ENCODE assay signal across 17 mouse cellular contexts in genomic region chr4:66586166-66586565, GRCm38 (mm10).
DNase-seq lines count a peak whose midpoint lies in the region; ATAC-seq lines count a peak whose summit lies in the region.
"Had no signal": no experiment of that assay in that cellular context is flagged by ENCODE, and none has a peak within 500 bp of the region (broad histone marks: within the 10 kb centered on the region; RNA-seq: fewer than 3 reads in every experiment).

No protein-coding gene starts in this region.

- no peaks in the 10 kb centered on the region for H3K36me3 ChIP-seq in forebrain, embryonic 16.5 days (ENCODE audit: control insufficient read depth, insufficient read depth)
- no peaks in the 10 kb centered on the region for H3K36me3 ChIP-seq in midbrain, embryonic 13.5 days
- H3K36me3 ChIP-seq: limb, embryonic 15.5 days had no signal

- no peak overlapping the region for H3K4me3 ChIP-seq in forebrain, embryonic 16.5 days (replicated peaks; ENCODE audit: low read length)
- no peak overlapping the region for H3K4me3 ChIP-seq in midbrain, embryonic 13.5 days (replicated peaks)
- H3K4me3 ChIP-seq: erythroblast, embryonic 14.5 days; limb, embryonic 15.5 days; megakaryocyte, embryonic 14.5 days had no signal

- H3K9me3 ChIP-seq in forebrain, embryonic 16.5 days (ENCODE audit: control insufficient read depth, low read length), result no peaks in the 10 kb centered on the region
- H3K9me3 ChIP-seq in midbrain, embryonic 13.5 days, result no peaks in the 10 kb centered on the region
- H3K9me3 ChIP-seq: limb, embryonic 15.5 days; megakaryocyte, embryonic 14.5 days had no signal

- H3K4me1 ChIP-seq in forebrain, embryonic 16.5 days (replicated peaks; ENCODE audit: control insufficient read depth, insufficient read depth, low read length), result peaks cover 3% of the 10 kb centered on the region; the same call in 1 of the 2 replicates
- peaks cover 8% of the 10 kb centered on the region for H3K4me1 ChIP-seq in midbrain, embryonic 13.5 days (replicated peaks)
- H3K4me1 ChIP-seq: limb, embryonic 15.5 days; megakaryocyte, embryonic 14.5 days had no signal

- DNase-seq in ES-CJ7 (ENCODE audit: low read depth, low spot score) (peak; percentile 87), R1 (ENCODE audit: low read depth, low spot score) (peak; percentile 84)
- DNase-seq in layer of hippocampus, postnatal 10 days (ENCODE audit: low spot score in 2 of 2), result no peak
- DNase-seq in kidney, postnatal 4 days, result no peak
- DNase-seq in layer of hippocampus, postnatal 36 days, result no peak
- DNase-seq: adrenal gland, postnatal 14 days; cerebellum, adult 8-10 months; heart, adult 18-20 months; kidney, adult 2 months; kidney, postnatal 25 days; lung, postnatal 10 days had no signal

- H3K27me3 ChIP-seq in forebrain, embryonic 16.5 days (replicated peaks; ENCODE audit: control insufficient read depth, insufficient read depth, low read length), result no peaks in the 10 kb centered on the region
- H3K27me3 ChIP-seq in midbrain, embryonic 13.5 days, result no peaks in the 10 kb centered on the region
- H3K27me3 ChIP-seq: limb, embryonic 15.5 days; megakaryocyte, embryonic 14.5 days had no signal

- peak; percentile 65 for ATAC-seq in forebrain, embryonic 16.5 days
- ATAC-seq in midbrain, embryonic 13.5 days, result peak; percentile 65; the same call in 1 of the 2 replicates
- ATAC-seq: activated CD4-positive, CD25-positive, alpha-beta regulatory T cell, adult 4 months had no signal

- WGBS in forebrain, embryonic 16.5 days, result 5% methylated on average over 3 of the region's 3 CpGs
- 8% methylated on average over 3 of the region's 3 CpGs for WGBS in midbrain, embryonic 13.5 days

- H3K27ac ChIP-seq in forebrain, embryonic 16.5 days (ENCODE audit: low read length), result no peak overlapping the region
- no peak overlapping the region for H3K27ac ChIP-seq in midbrain, embryonic 13.5 days
- H3K27ac ChIP-seq: limb, embryonic 15.5 days had no signal

- H3K4me2 ChIP-seq in forebrain, embryonic 16.5 days (ENCODE audit: low read length), result no peak overlapping the region
- H3K4me2 ChIP-seq in midbrain, embryonic 13.5 days (replicated peaks), result no peak overlapping the region
- H3K4me2 ChIP-seq: limb, embryonic 15.5 days had no signal

- H3K9ac ChIP-seq in forebrain, embryonic 16.5 days (replicated peaks; ENCODE audit: low read depth, low read length), result no peak overlapping the region
- no peak overlapping the region for H3K9ac ChIP-seq in midbrain, embryonic 13.5 days (replicated peaks)
- H3K9ac ChIP-seq: limb, embryonic 15.5 days had no signal

Comparison
In these comparisons a context has a peak if more than half of its experiments do, and no peak if none do; other contexts are left out.
1. DNase-seq: peak in ES-CJ7 (single experiment) and R1 (single experiment); none in layer of hippocampus, postnatal 10 days (0 of 2), kidney, postnatal 4 days (0 of 2) and layer of hippocampus, postnatal 36 days (0 of 2).